8 mouse cellular contexts compared by ENCODE assay signal in genomic region chr7:36698589-36698946, GRCm38 (mm10). TPM values are rescaled to one million over a fixed set of nuclear protein-coding genes. Genes with fewer than 3 reads are reported as not detected.
A peak's percentile ranks its signal among the peaks of the same experiment; 100 is the strongest.
DNase-seq lines count a peak whose midpoint lies in the region; ATAC-seq and TF ChIP-seq lines count a peak whose summit lies in the region.

No protein-coding gene starts in this region.

- ATAC-seq in lung, embryonic 16.5 days (ENCODE audit: low read depth) = no peak
- ATAC-seq in intestine, postnatal 0 days = 0 out of 2 replicates have a peak, but pooled peaks have one; percentile 11
- ATAC-seq in granulocyte monocyte progenitor cell, adult 5-6 weeks (replicated peaks; ENCODE audit: poor library complexity, severe bottlenecking) = no peak

- peak; percentile 23 for DNase-seq in adrenal gland, adult 2 months
- DNase-seq in adrenal gland, postnatal 4 days (ENCODE audit: low spot score in 2 of 2) = no peak
- no peak for DNase-seq in lung, postnatal 4 days
- no peak for DNase-seq in gastrocnemius, postnatal 25 days

- peaks cover 16% of the 10 kb centered on the region for H3K27me3 ChIP-seq in lung, embryonic 16.5 days (ENCODE audit: control insufficient read depth, insufficient read depth, low read depth, low read length)
- peaks cover 49% of the 10 kb centered on the region for H3K27me3 ChIP-seq in intestine, postnatal 0 days (replicated peaks; ENCODE audit: control insufficient read depth, insufficient read depth, low read length)

- peak overlapping the region; percentile 80 for H3K4me2 ChIP-seq in lung, embryonic 16.5 days (ENCODE audit: low read depth, low read length)
- peak overlapping the region; percentile 96 for H3K4me2 ChIP-seq in intestine, postnatal 0 days (replicated peaks; ENCODE audit: low read depth)

- no peaks in the 10 kb centered on the region for H3K36me3 ChIP-seq in lung, embryonic 16.5 days (ENCODE audit: control insufficient read depth, insufficient read depth, low read length)
- H3K36me3 ChIP-seq in intestine, postnatal 0 days (ENCODE audit: control insufficient read depth, insufficient read depth) = no peaks in the 10 kb centered on the region

- H3K9me3 ChIP-seq in lung, embryonic 16.5 days (ENCODE audit: control insufficient read depth, low read length) = no peaks in the 10 kb centered on the region
- no peaks in the 10 kb centered on the region for H3K9me3 ChIP-seq in intestine, postnatal 0 days (ENCODE audit: control insufficient read depth)

- WGBS in lung, embryonic 16.5 days = 0% methylated on average over 16 of the region's 16 CpGs
- under 1% methylated on average over 16 of the region's 16 CpGs for WGBS in intestine, postnatal 0 days
- 2% methylated on average over 16 of the region's 16 CpGs for WGBS in olfactory bulb, adult 2 months

- peak overlapping the region; percentile 88 for H3K9ac ChIP-seq in lung, embryonic 16.5 days (ENCODE audit: low read length)
- peak overlapping the region; percentile 58 for H3K9ac ChIP-seq in intestine, postnatal 0 days (ENCODE audit: low read depth, low read length)

- no peak for TF ChIP-seq CTCF in intestine, postnatal 0 days (IDR thresholded peaks at IDR 0.05; ENCODE audit: low read depth)
- TF ChIP-seq CTCF in olfactory bulb, adult 2 months (IDR thresholded peaks at IDR 0.05; ENCODE audit: insufficient read depth, low read depth, low read length) = no peak

- no peak for TF ChIP-seq POLR2A in olfactory bulb, adult 2 months (IDR thresholded peaks at IDR 0.05; ENCODE audit: insufficient read depth, low read depth, low read length)

- H3K4me3 ChIP-seq in lung, embryonic 16.5 days (ENCODE audit: low read length) = peak overlapping the region; percentile 83
- peak overlapping the region; percentile 64 for H3K4me3 ChIP-seq in intestine, postnatal 0 days (ENCODE audit: low read depth, low read length)
- peak overlapping the region; percentile 58 for H3K4me3 ChIP-seq in olfactory bulb, adult 2 months (ENCODE audit: insufficient read depth, low read depth, low read length)

- peaks cover 17% of the 10 kb centered on the region for H3K4me1 ChIP-seq in lung, embryonic 16.5 days (replicated peaks; ENCODE audit: control insufficient read depth, insufficient read depth, low read length)
- no peaks in the 10 kb centered on the region for H3K4me1 ChIP-seq in intestine, postnatal 0 days (replicated peaks; ENCODE audit: control insufficient read depth, insufficient read depth, low read length)
- peaks cover 20% of the 10 kb centered on the region; the same call in 1 of the 2 replicates for H3K4me1 ChIP-seq in olfactory bulb, adult 2 months (ENCODE audit: control insufficient read depth, insufficient read depth, low read length)

- peak overlapping the region; percentile 92 for H3K27ac ChIP-seq in lung, embryonic 16.5 days (ENCODE audit: low read length)
- H3K27ac ChIP-seq in intestine, postnatal 0 days (ENCODE audit: low read depth, low read length) = peak overlapping the region; percentile 76; the same call in 1 of the 2 replicates
- no peak overlapping the region for H3K27ac ChIP-seq in olfactory bulb, adult 2 months (ENCODE audit: insufficient read depth, low read depth, low read length)

RNA-seq across cellular contexts. Expression of gene Tshz3, which starts 0.7 kb away (rescaled TPM):
- total RNA-seq in adrenal gland, adult 2 months (2021) = 1 to 10 TPM; 4.2 to 4.7 TPM
- polyA plus RNA-seq in adrenal gland, adult 2 months (2012; rRNA removed) = 1.9 and 2.8 TPM in 2 replicates
- total RNA-seq in adrenal gland, postnatal 4 days (2021) = 1 to 10 TPM; 8.0 to 9.0 TPM
- 11.5 and 12.1 TPM in 2 replicates for polyA plus RNA-seq in lung, embryonic 16.5 days (2015; fragmentation: Nextera tagmentation; extraction: Ambion mirVana)
- polyA plus RNA-seq in intestine, postnatal 0 days (2015; fragmentation: Nextera tagmentation; extraction: Ambion mirVana) = 2.2 and 3.4 TPM in 2 replicates
- polyA plus RNA-seq in olfactory bulb, adult 2 months (2012; ENCODE audit: insufficient read depth, insufficient read length, low replicate concordance, missing spikeins) = not detected in 2 replicates
- total RNA-seq in gastrocnemius, postnatal 25 days (2021) = 1 to 10 TPM; 2.7 to 3.4 TPM
- 0.28 TPM in 1 of 2 replicates, not detected in the other for total RNA-seq in granulocyte monocyte progenitor cell, adult 5-6 weeks (2014; fragmentation: Nextera tagmentation)
- 0.15 TPM in 1 of 2 replicates, not detected in the other for total RNA-seq in granulocyte monocyte progenitor cell, adult 5-6 weeks (2017)
